Mouse (Mus musculus) ES-Bruce4 (cell line): ENCODE measurements around the gene Ppp1r1b.

Experiments
- CTCF ChIP-seq: IDR thresholded peaks from one replicate; pipeline ENCODE4 v1.8.1; 2011; ENCODE audit warnings: low read depth, low read length
- POLR2A ChIP-seq: IDR thresholded peaks from one replicate; pipeline ENCODE4 v1.8.1; 2011; ENCODE audit warnings: low read length; ENCODE audit not compliant: insufficient read depth

DNA sequence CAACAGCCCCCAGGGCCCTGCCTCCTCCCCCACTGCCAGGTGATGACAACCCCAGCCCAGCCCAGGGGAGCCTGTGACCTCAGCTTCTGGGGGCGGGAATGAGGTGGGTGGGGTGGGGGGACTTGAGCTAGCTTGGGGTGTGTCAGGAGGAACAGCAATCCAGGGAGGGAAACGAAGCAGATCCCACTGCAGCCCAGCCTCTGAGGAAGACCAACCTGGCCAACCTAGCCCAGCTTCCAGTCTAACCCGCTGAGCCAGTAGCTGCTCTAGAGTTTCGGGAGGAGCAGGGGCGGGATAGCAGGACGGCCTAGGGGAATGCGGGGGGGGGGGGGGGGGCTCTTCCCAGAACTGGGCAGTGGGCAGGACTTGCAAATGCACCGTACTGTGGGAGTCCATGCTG, 43.8 kb downstream of the Ppp1r1b start:
- TF ChIP-seq CTCF = no peak
- TF ChIP-seq POLR2A = no peak
